Mouse (Mus musculus) G1E (cell line): ENCODE data around the gene Ak7.

Source experiments
- CTCF ChIP-seq: IDR thresholded peaks from 2 replicates; pipeline ENCODE4 v1.5.1; 2012; ENCODE audit warnings: low read depth, low read length, inconsistent platforms, mixed read lengths
- TAL1 ChIP-seq: conservative IDR thresholded peaks from 2 replicates; pipeline ENCODE4 v1.6.1; 2012; ENCODE audit warnings: low read depth, low read length, inconsistent platforms, mixed read lengths

DNA sequence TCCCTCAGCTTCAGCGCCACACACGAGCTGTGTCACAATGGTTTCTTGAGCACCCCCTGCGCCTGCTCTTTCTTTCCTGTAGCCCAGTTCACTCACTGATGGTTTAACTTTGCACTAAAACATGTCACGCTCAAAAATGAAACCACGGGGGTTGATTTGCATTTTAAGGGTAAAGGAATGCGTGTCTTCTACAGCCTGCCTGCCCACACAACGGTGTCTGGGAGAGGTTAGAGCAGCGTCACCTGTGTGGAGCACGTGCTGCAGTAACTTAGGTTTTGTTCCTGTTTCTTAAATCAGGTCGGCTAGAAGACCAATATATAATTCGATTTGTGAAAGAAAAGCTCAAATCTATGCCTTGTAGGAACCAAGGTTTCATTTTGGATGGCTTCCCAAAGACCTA, 55.4 kb downstream of the Ak7 start:
- TF ChIP-seq CTCF (no peak), TAL1 (no peak)
